7 mouse cellular contexts compared by ENCODE assay signal in the genomic region with DNA sequence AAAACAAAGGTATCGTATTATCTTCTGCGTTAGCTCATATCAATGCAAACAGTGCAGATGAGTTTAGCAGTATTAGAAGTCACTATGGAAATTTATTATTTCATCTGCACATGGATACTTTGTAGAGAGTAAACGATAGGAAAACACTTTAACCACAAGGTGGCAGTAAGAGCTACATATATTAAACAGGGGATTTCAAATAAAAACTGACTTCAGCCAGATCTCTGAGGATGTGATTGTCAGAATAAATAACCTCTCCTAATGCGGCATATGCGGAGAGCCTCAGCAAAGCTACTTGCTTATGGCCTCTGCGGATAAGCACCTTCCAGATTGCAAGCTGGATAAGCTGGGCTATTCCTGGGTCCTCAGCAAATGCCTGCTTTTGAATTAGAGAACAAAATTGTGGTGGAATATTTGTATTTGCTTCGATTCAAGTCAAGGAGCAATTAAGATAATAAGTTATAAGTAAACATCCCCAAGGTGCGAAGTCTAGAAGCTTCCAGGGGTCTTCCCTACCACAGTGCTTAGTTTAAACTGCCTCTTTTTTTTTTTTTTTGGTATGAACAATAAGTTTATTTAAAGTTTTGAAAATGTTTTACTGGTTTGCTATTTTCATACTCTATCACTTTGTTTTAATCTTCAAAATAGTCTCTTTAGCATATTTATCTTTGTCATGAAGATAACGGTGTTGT.
DNase-seq lines count a peak whose midpoint lies in the region; ATAC-seq and TF ChIP-seq lines count a peak whose summit lies in the region.

No protein-coding gene starts in this region.

- no peak overlapping the region for H3K27ac ChIP-seq in left cerebral cortex, adult 2 months
- H3K27ac ChIP-seq in embryonic facial prominence, embryonic 14.5 days (replicated peaks; ENCODE audit: low read depth, low read length), result no peak overlapping the region
- no peak overlapping the region for H3K27ac ChIP-seq in midbrain, embryonic 16.5 days (ENCODE audit: low read length)

- no peak overlapping the region for H3K9ac ChIP-seq in embryonic facial prominence, embryonic 14.5 days (ENCODE audit: low read depth, low read length)
- no peak overlapping the region for H3K9ac ChIP-seq in midbrain, embryonic 16.5 days (ENCODE audit: low read depth, low read length)

- no peaks in the 10 kb centered on the region for H3K4me1 ChIP-seq in embryonic facial prominence, embryonic 14.5 days (ENCODE audit: control insufficient read depth, insufficient read depth, low read length)
- H3K4me1 ChIP-seq in midbrain, embryonic 16.5 days (ENCODE audit: control insufficient read depth, insufficient read depth, low read length), result peaks cover 2% of the 10 kb centered on the region; the same call in 1 of the 2 replicates

- DNase-seq in left cerebral cortex, adult 2 months (ENCODE audit: extremely low spot score in 1 of 2, low spot score in 2 of 2), result no peak
- no peak for DNase-seq in left cerebral cortex, adult 18-20 months (ENCODE audit: low spot score in 2 of 2)
- peak; percentile 62 for DNase-seq in NIH3T3 (ENCODE audit: low read depth)
- DNase-seq in embryonic facial prominence, embryonic 14.5 days (ENCODE audit: low spot score), result peak; percentile 86
- DNase-seq in B cell, adult 2 months, result no peak

- no peak overlapping the region for H3K4me2 ChIP-seq in embryonic facial prominence, embryonic 14.5 days (ENCODE audit: low read depth, low read length)
- H3K4me2 ChIP-seq in midbrain, embryonic 16.5 days (ENCODE audit: low read length), result 0 out of 2 replicates have a peak overlapping the region, but pooled peaks have one; percentile 14

- 50% methylated on average over 9 of the region's 9 CpGs for WGBS in embryonic facial prominence, embryonic 14.5 days
- WGBS in midbrain, embryonic 16.5 days, result 44% methylated on average over 9 of the region's 9 CpGs

- H3K27me3 ChIP-seq in embryonic facial prominence, embryonic 14.5 days (replicated peaks; ENCODE audit: control insufficient read depth, insufficient read depth, low read length), result no peaks in the 10 kb centered on the region
- H3K27me3 ChIP-seq in midbrain, embryonic 16.5 days (ENCODE audit: control insufficient read depth, insufficient read depth, low read depth, low read length), result no peaks in the 10 kb centered on the region

- H3K9me3 ChIP-seq in embryonic facial prominence, embryonic 14.5 days (ENCODE audit: control insufficient read depth, low read length), result peaks cover 4% of the 10 kb centered on the region; the same call in 1 of the 2 replicates
- no peaks in the 10 kb centered on the region for H3K9me3 ChIP-seq in midbrain, embryonic 16.5 days (replicated peaks; ENCODE audit: control insufficient read depth, low read length, poor library complexity, severe bottlenecking)

- no peaks in the 10 kb centered on the region for H3K36me3 ChIP-seq in embryonic facial prominence, embryonic 14.5 days (ENCODE audit: control insufficient read depth, insufficient read depth, low read length)
- H3K36me3 ChIP-seq in midbrain, embryonic 16.5 days (ENCODE audit: control insufficient read depth, insufficient read depth, low read length), result no peaks in the 10 kb centered on the region

- ATAC-seq in embryonic facial prominence, embryonic 14.5 days (ENCODE audit: low read depth), result no peak
- ATAC-seq in midbrain, embryonic 16.5 days, result peak; percentile 92
- no peak for ATAC-seq in inflammation-experienced regulatory T-cells, adult 6 months

- intact Hi-C loops in left cerebral cortex, adult 2 months (cut with DNase I), result no loop called here

- no peak overlapping the region for H3K4me3 ChIP-seq in left cerebral cortex, adult 2 months
- H3K4me3 ChIP-seq in embryonic facial prominence, embryonic 14.5 days (ENCODE audit: low read depth, low read length), result no peak overlapping the region
- H3K4me3 ChIP-seq in midbrain, embryonic 16.5 days (ENCODE audit: low read depth, low read length), result no peak overlapping the region

- peak; percentile 71 for TF ChIP-seq CTCF in left cerebral cortex, adult 2 months (IDR thresholded peaks at IDR 0.05)

Comparison
In these comparisons a context has a peak if more than half of its experiments do, and no peak if none do; other contexts are left out.
1. DNase-seq: peak in NIH3T3 (single experiment) and embryonic facial prominence, embryonic 14.5 days (single experiment); none in left cerebral cortex, adult 2 months (0 of 2), left cerebral cortex, adult 18-20 months (0 of 2) and B cell, adult 2 months (0 of 2).